Mouse (Mus musculus) liver, embryonic 15.5 days (tissue): ENCODE data around the gene Col6a4. TPM values are rescaled to one million over a fixed set of nuclear protein-coding genes. Genes with fewer than 3 reads are reported as not detected.

ENCODE experiments used
- ATAC-seq: fragments of 200-750 bp; cut with Nextera tagmentation; 2 replicates; pipeline ENCODE4 v1.8.0; 2017; ENCODE audit warnings: moderate number of reproducible peaks, mild to moderate bottlenecking, moderate library complexity; ENCODE audit not compliant: insufficient read depth
- H3K27ac ChIP-seq: fragments of 300-500 bp; sonication (generic); replicated peaks from 2 replicates; pipeline ENCODE4 v1.5.1; 2015; ENCODE audit warnings: mild to moderate bottlenecking, inconsistent platforms
- H3K27me3 ChIP-seq: fragments of 300-500 bp; sonication (generic); 2 replicates; pipeline ENCODE4 v1.6.1; 2015; ENCODE audit warnings: mild to moderate bottlenecking, inconsistent platforms
- H3K36me3 ChIP-seq: fragments of 300-500 bp; sonication (generic); replicated peaks from 2 replicates; pipeline ENCODE4 v1.6.1; 2015; ENCODE audit warnings: moderate library complexity, mild to moderate bottlenecking, inconsistent platforms
- H3K4me1 ChIP-seq: fragments of 300-500 bp; sonication (generic); replicated peaks from 2 replicates; pipeline ENCODE4 v1.6.1; 2015; ENCODE audit warnings: inconsistent platforms
- H3K4me2 ChIP-seq: fragments of 300-500 bp; sonication (generic); 2 replicates; pipeline ENCODE4 v1.6.1; 2015; ENCODE audit warnings: moderate library complexity, mild to moderate bottlenecking, inconsistent platforms
- H3K4me3 ChIP-seq: fragments of 300-500 bp; sonication (generic); replicated peaks from 2 replicates; pipeline ENCODE4 v1.5.1; 2015; ENCODE audit warnings: mild to moderate bottlenecking, inconsistent platforms
- H3K9ac ChIP-seq: fragments of 300-500 bp; sonication (generic); 2 replicates; pipeline ENCODE4 v1.6.1; 2015; ENCODE audit warnings: moderate library complexity, mild to moderate bottlenecking, inconsistent platforms
- H3K9me3 ChIP-seq: fragments of 300-500 bp; sonication (generic); replicated peaks from 2 replicates; pipeline ENCODE4 v1.6.1; 2016; ENCODE audit warnings: inconsistent platforms
- WGBS: fragments of 180-500 bp; shearing (Covaris S2); methylation state at CpG from one replicate; pipeline ENCODE4 v1.1.7; 2015; ENCODE audit warnings: mixed read lengths; ENCODE audit not compliant: insufficient replicate concordance; 5-methylcytosine and 5-hydroxymethylcytosine counted together
- polyA plus RNA-seq: library from polyadenylated mRNA; unstranded; fragments of >200 nt; fragmentation: Nextera tagmentation; extraction: Ambion mirVana; gene quantifications from 2 replicates; pipeline ENCODE4 v1.2.1, GENCODE M21; 2015

Col6a4 gene
- polyA plus RNA-seq, 1 experiment from 2014 or later, result not detected

GRCm38 (mm10) chr9:105960533-105960932 is 136.1 kb downstream of the Col6a4 start, which contains the start of gene Col6a5:
Gene Col6a5 (minus strand): TSS chr9:105960643.
- Histone ChIP-seq H3K36me3 (no peaks in the 10 kb centered on the region), H3K4me2 (no peak within 1 kb of the TSS), H3K27me3 (0 out of 2 replicates have a peak, but pooled peaks cover 5% of the 10 kb centered on the region), H3K9me3 (no peaks in the 10 kb centered on the region), H3K4me3 (no peak within 1 kb of the TSS), H3K9ac (no peak within 1 kb of the TSS), H3K4me1 (0 out of 2 replicates have a peak, but pooled peaks cover 6% of the 10 kb centered on the region), H3K27ac (no peak within 1 kb of the TSS)
- 24% methylated on average over 13 of the region's 13 CpGs for WGBS
- ATAC-seq, result no peak

GRCm38 (mm10) chr9:105959116-105959515 is 137.5 kb downstream of the Col6a4 start:
- ATAC-seq, result no peak
- Histone ChIP-seq H3K4me1 (0 out of 2 replicates have a peak, but pooled peaks cover 6% of the 10 kb centered on the region), H3K27me3 (0 out of 2 replicates have a peak, but pooled peaks cover 5% of the 10 kb centered on the region), H3K4me2 (no peak overlapping the region), H3K36me3 (no peaks in the 10 kb centered on the region), H3K4me3 (no peak overlapping the region), H3K9ac (no peak overlapping the region), H3K9me3 (no peaks in the 10 kb centered on the region), H3K27ac (no peak overlapping the region)
- WGBS, result 39% methylated on average over 1 of the region's 1 CpGs

- no peak overlapping the region for H3K4me3 ChIP-seq
- H3K27me3 ChIP-seq, result no peaks in the 10 kb centered on the region
- no peak overlapping the region for H3K27ac ChIP-seq
- no peaks in the 10 kb centered on the region for H3K36me3 ChIP-seq
- ATAC-seq, result no peak
- WGBS, result 61% methylated on average over 1 of the region's 1 CpGs
- H3K4me1 ChIP-seq, result no peaks in the 10 kb centered on the region
- no peak overlapping the region for H3K9ac ChIP-seq
- no peak overlapping the region for H3K4me2 ChIP-seq
- H3K9me3 ChIP-seq, result no peaks in the 10 kb centered on the region
Observed at GRCm38 (mm10) chr9:105949755-105950154, 146.8 kb downstream of the Col6a4 start.

GRCm38 (mm10) chr9:105947577-105947976 is 149.0 kb downstream of the Col6a4 start:
- no peak overlapping the region for H3K9ac ChIP-seq

More at GRCm38 (mm10) chr9:105947577-105947976, 149.0 kb downstream of the Col6a4 start:
- H3K27ac ChIP-seq, result no peak overlapping the region
- WGBS, result 50% methylated on average over 3 of the region's 3 CpGs
- H3K4me1 ChIP-seq, result no peaks in the 10 kb centered on the region
- H3K27me3 ChIP-seq, result no peaks in the 10 kb centered on the region
- ATAC-seq, result no peak
- H3K4me2 ChIP-seq, result no peak overlapping the region
- no peaks in the 10 kb centered on the region for H3K9me3 ChIP-seq
- H3K4me3 ChIP-seq, result no peak overlapping the region
- no peaks in the 10 kb centered on the region for H3K36me3 ChIP-seq

Other genes starting within 250 kb of the Col6a4 start
- gene Col6a5, start 136.1 kb downstream of the Col6a4 start, polyA plus RNA-seq, result 0.06 TPM in 1 of 2 replicates, not detected in the other
- 22.2 and 27.6 TPM in 2 replicates for gene Glyctk, start 61.4 kb upstream of the Col6a4 start, polyA plus RNA-seq
- gene Wdr82, start 74.1 kb upstream of the Col6a4 start, polyA plus RNA-seq, result 6.8 and 7.3 TPM in 2 replicates
- 11.7 and 13.6 TPM in 2 replicates for gene Ppm1m, start 103.0 kb upstream of the Col6a4 start, polyA plus RNA-seq
- 23.5 and 23.8 TPM in 2 replicates for gene Twf2, start 106.3 kb upstream of the Col6a4 start, polyA plus RNA-seq
- gene Tlr9, start 125.8 kb upstream of the Col6a4 start, polyA plus RNA-seq, result 0.03 and 0.07 TPM in 2 replicates
- gene Alas1, start 151.9 kb upstream of the Col6a4 start, polyA plus RNA-seq, result 52.6 and 59.6 TPM in 2 replicates
- 23.1 and 25.1 TPM in 2 replicates for gene Poc1a, start 184.3 kb upstream of the Col6a4 start, polyA plus RNA-seq